Mouse (Mus musculus): Measurements from ENCODE around the gene Lsm8.
A peak's percentile ranks its signal among the peaks of the same experiment; 100 is the strongest.
"Not testable (repeated sequence)": the region's sequence is repeated elsewhere in the genome, so short reads cannot be mapped to it uniquely, and the experiment has no call there.

Lsm8 gene

DNA sequence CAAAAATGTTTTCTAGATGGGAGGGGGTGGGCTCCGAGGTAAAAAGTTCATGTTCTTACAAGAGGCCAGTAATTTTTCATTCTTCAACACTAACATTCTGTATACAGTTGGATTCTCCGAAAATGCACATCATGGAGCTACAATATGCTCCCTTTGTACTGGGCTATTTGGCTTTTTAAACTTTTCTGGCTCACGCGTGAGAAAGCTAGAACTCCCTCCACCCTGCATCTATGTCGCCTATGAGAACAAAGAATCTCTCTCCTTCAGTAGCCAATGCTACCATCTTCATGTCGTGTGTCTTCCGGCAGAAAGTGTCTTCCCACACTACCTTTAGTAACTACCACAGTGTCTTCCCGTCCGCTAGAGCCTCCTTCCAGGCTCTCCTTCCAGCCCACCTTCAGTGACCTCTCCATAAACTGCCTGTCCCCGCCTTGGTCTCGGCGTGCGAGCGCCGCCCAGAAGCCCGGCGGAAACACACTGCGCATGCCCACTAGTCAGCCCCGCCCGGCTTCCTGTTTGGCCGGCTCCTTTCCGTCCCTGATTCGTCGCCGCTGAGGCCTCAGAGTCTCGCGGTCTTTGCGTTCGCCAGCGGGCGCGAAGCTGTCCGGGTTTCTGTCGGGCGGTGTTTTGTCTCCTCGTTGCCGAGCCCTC, at the start of gene Lsm8:
Gene Lsm8 (plus strand): TSS at position 529 of the 651 bp plus-strand sequence.
- peak; percentile 97 to 98 for DNase-seq

DNA sequence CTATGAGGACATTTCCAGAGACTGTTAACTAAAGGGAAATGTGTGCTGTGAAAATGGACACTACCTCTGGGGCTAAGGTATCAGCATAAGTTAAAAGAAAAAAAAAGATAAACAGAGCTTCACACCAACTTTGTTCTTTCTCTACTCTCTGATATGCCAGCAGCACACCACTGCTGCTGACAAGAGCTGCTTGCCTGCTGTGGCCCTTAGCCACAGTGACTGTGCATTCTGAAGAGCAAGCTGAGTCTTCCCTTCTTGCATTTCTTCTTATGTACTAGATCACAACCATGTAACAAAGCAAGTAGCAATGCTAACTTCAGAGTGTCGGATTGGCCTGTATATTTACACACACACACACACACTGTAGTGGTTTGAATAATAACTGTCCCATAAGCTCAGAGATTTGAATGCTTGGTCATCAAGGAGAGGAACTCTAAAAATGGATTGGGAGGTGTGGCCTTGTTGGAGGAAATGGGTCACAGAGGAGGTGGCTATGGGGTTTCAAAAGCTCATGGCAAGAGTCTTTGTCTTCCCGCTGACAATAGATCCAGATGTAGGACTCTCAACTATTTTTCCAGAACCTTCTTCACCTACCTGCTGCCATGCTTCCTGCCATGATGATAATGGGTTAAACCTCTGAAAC, 47.4 kb upstream of the Lsm8 start:
- no peak for DNase-seq

DNA sequence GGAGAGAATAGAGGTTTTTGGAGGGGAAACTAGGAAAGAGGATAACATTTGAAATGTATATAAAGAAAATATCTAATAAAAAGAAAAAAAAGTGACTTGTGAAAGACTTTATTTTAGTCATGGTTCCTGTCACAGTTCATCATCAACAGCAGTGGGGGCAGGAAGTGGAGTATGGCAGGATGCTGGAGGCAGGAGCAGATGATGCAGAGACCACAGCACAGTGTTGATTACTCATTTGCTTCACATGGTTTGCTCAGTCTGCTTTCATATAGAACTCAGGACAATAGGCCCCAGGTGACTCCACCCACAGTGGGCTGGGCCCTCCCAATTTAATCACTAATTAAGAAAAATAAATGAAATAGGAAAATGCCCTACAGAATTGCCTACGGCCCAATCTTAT, 35.8 kb upstream of the Lsm8 start:
- no peak for DNase-seq

DNA sequence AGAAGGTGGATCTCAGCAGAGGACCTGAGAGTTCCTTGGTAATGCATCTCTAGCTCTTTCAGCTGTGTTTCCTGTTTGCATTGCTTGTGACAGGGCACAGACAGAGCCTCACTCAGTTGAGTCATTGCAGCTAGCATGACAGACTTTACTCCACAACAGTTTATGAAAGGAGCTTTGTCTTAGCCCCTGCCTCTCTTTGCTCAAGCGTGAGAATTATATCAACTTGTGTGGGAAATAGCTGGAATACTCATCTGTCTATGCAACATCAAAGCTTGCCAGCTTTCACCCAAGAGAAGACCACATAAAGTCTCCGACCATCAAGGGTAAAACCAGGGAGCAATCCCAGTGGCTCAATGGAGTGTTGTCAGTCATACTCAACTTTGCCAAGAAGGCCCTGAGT, 32.8 kb upstream of the Lsm8 start:
- no peak for DNase-seq

DNA sequence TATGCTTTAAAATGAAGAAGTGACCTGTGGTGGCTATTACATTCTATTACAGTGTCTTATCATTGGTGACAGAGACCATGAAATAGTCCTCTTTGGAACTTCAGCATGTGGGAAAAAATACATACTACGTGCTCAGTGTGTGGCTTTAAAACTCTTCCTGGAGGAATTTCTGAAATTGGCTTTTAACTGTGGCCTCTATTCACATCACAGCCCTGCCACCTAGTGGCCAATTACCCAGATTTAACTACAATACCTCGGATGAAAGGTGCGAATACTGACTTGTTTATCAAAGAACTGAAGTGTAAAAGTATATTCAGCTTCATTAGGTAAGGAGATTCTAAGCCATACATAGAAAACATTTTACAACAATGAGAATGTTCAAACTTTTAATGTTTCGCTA, 29.0 kb upstream of the Lsm8 start:
- DNase-seq = peak; percentile 22 to 41

DNA sequence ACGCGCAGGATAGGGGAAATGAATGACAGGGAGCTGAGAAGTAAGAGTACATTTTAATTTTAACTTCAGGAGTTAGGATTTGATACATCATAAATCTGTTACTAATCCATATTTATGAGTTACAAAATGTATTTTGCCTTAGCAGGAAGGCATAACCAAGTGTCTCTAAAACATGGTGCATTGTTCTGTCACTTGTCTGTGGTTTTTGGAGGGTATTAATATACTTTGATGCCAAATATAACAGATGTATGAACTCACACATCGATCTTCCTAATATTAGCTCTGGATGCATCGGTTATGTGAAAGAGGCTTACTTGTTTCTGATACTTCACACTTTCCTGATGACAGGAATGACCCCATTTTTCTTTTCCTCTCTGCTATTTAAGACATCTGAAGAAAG, 28.1 kb upstream of the Lsm8 start:
- no peak for DNase-seq

DNA sequence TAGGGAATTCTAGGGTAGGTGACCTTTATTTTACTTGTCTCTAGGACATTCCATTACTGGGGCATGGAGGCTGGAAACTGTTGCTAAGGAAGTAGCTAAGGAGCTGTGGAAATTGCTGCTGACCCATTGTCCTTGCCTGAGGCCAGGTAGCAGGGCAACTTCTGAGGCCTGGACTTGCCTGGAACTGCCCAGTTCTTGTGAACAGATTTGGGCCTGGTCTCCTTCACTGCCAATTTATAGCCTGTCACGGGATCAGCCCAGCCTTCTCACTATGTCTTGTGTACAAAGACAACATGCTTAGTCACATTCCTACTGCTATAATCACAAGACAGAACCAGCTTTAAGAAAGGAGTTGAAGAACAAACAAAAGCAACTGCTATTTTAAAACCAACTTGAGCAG, 25.6 kb upstream of the Lsm8 start:
- peak; percentile 11 to 43 for DNase-seq

DNA sequence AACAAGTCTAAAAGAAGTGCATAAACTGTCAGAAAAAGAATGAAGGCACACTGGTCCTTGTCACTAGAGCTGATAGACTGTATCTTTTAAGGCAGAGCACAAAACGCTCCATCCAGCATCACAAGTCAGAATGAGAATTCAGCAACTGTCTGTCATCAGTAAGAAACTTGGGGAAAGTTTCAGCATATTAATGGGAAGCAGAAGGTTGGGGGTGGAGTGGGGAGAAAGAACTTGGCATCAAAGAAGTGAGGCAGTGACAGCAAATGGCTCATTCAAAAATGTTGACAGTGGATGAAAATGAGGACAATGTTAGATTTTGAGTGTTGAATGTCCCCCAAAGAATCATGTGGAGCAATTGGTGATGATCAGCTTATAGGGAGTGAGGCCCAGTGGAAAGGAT, 15.4 kb upstream of the Lsm8 start:
- DNase-seq = no peak

DNA sequence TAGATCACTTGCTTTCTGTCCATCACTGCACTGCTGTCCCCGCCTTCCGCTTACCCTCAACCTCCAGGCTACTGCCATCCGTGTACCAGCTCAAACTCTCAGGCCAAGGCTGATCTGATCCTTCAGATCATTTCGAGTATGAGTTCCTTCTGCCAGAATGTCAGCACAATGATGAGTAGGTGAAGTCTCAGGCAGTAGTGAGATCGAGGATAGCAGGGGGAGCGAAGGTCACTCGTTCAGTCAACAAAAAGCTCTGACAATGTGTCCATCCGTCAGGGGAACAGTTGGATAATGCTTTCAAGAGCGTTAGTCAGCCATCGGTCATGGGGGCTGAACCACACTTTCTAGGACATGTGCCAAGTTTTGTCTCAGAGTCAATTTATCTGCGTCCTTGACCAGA, 3.9 kb upstream of the Lsm8 start:
- not testable (repeated sequence) for DNase-seq

DNA sequence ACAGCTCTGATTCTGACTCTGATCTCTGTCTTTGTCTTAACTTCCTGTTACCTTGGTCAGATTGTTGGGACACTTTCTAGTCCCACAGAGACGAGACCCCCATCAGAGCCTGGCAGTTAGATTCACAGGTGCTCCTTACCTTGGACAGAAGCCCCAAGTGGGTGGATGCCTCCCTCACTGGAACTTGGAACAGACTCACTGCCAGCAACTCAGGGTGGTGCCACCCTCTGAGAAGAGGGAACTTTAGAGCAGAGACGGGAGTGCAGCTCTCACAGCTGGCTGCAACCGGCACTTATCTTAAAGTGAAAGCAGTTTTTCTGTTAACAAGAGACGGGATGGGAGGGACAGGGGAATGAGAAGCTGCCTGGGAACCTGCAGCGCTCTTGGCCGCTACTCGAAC, 2.8 kb upstream of the Lsm8 start:
- peak in 1 of 2 experiments; percentile 1 for DNase-seq

DNA sequence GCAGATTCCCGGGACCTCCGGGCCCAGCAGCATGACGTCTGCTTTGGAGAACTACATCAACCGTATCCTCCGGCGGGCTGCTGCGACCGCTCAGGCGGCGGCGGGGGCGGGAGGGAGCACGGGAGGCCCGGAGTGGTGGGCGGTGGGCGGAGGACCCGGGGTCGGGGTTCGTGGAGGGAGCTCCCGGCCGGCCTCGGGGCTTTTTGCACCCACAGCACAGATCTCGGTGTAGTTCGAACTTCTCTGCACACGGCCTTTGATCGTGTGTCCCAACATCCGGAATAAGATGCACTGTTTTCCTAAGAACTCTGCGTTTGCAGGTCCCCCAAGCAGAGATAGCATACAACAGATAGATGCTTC, 303 bp downstream of the Lsm8 start:
- DNase-seq = no peak

DNA sequence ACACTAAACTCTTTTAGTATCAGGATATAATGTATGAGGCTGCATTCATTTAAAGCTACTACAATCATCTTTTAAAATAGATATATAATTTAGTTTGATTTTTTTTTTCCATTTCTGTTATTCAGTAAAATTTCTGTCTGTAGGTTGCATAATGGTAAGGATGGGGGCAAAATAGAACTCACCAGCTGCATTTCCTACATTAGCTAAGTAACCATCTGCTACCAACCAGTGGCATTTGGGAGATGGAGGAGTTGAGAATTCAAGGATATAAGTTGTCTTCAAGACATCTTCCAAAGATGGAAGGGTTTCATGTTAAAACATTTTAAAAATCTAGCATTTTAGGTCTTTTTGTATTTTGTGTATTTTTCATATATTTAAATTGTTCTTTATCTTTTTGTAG, 6.9 kb downstream of the Lsm8 start:
- DNase-seq = no peak

DNA sequence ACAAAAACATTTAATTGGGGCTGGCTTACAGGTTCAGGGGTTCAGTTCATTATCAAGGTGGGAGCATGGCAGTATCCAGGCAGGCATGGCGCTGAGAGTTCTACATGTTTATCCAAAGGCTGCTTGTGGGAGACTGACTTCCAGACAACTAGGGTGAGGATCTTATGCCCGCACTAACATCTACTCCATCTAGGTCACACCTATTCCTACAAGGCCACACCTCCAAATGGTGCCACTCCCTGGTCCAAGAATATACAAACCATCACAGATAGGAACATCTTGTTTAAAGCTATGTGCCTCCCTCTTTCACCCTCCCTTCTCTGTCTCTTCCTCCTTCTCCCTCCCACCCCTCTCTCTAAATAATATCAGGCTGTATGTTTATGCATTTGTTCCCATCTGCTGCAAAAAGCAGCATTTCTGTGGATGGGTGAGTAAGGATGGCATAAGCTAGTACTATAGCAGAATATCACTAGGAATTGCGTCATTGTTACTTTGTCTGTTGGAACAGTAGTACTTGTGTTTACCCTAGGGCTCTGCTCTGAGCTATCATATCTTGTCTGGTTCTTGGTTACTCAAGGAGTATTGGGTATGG, 8.2 kb downstream of the Lsm8 start:
- no peak for DNase-seq

DNA sequence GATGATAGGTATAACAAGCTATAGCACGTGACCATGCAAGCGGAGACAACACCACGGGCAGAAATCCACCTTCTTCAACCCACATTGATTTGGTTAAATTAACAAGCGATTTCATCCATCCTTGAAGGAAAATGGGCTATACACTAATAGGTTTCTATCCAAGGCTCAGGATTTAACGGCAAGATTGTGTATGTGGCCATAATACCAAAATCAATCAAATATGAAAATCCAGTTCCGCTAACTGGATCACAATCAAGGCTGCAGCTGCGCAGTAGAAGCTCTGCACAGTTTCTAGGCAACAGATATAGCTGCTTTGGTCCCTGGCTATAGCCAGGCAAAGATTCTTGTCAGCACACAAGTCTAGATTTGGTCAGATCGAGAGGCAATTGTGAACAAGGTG, 17.6 kb downstream of the Lsm8 start, which contains the start of gene Ankrd7:
Gene Ankrd7 (plus strand): TSS at position 301 of the 400 bp plus-strand sequence.
- no peak for DNase-seq

DNA sequence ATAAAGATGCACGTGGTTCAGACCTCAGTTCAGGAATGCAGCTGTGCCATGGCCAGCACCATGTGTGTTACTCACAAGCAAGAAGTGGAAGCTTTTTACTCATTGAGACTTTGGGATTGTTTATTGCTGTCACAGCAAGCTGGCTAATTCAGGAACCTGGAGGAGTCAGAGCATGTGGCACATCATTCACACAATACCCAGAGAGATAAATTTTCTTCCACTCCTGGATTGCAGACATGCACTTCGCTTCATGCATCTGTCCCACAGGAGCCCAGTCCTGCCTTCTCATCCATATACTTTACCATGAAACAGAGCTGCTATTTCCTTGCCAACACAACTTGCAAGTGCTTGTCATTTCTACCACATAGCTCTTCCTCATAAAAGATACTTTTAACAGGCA, 40.7 kb downstream of the Lsm8 start:
- DNase-seq = no peak

DNA sequence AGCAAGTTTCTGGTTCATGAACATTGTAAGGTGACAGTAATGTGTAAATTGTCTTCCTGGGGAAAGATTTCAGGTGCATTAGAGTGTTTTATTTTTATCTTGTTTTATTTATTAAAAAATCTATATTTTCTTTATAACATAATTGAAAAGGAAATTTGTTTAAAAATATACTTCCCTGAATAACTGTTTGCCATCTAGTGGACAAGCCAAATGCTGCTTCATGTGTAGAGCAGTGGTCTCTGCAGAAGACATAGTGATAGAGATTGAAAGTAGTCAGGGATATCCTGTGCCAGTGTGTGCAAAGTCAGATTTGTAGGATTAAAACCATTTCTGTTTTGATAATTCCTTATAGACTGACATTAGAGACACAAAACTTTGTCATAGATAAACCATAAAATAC, 45.8 kb downstream of the Lsm8 start:
- DNase-seq = no peak

Data from lung, adult 18-20 months (tissue).